Mouse (Mus musculus): ENCODE measurements around the gene Dhx16. TPM values are rescaled to one million over a fixed set of nuclear protein-coding genes. Genes with fewer than 3 reads are reported as not detected.
A peak's percentile ranks its signal among the peaks of the same experiment; 100 is the strongest.

Dhx16 gene
- total RNA-seq (2021), result 10 to 100 TPM; 13.2 to 16.2 TPM
- long read RNA-seq, experiment 1, transcript Dhx16-201 (20 exons, 3,351 nt), result major isoform, 30 of 39 reads
- long read RNA-seq, experiment 1, partial matches to known transcripts, result 3 of 39 reads
- long read RNA-seq, experiment 1, other reads (novel, unspliced or antisense), result 6 of 39 reads
- long read RNA-seq, experiment 2, transcript Dhx16-201 (20 exons, 3,351 nt), result major isoform, 32 of 44 reads
- long read RNA-seq, experiment 2, partial matches to known transcripts, result 8 of 44 reads
- long read RNA-seq, experiment 2, other reads (novel, unspliced or antisense), result 4 of 44 reads

- Histone ChIP-seq H3K27ac (peak within 1 kb of the TSS; percentile 87), H3K4me3 (peak within 1 kb of the TSS; percentile 100)
- TF ChIP-seq CTCF (IDR thresholded peaks at IDR 0.05), result peak; percentile 88
- intact Hi-C loops (cut with DNase I), result no loop called here
- peak; percentile 96 for DNase-seq
Measured at GRCm38 (mm10) chr17:35879245-35880057, at the start of gene Dhx16. Dhx16 (plus strand) TSS chr17:35879819.

GRCm38 (mm10) chr17:35832400-35833238 lies 47.0 kb upstream of the Dhx16 start:
- intact Hi-C loops (cut with DNase I), result no loop called here
- TF ChIP-seq CTCF (IDR thresholded peaks at IDR 0.05), result no peak
- no peak for DNase-seq
- no peak overlapping the region for H3K27ac ChIP-seq
- no peak overlapping the region for H3K4me3 ChIP-seq

- DNase-seq, result no peak
- Histone ChIP-seq H3K4me3 (no peak overlapping the region), H3K27ac (no peak overlapping the region)
- intact Hi-C loops (cut with DNase I), result no loop called here
- no peak for TF ChIP-seq CTCF (IDR thresholded peaks at IDR 0.05)
Measured at GRCm38 (mm10) chr17:35833239-35833751, 46.3 kb upstream of the Dhx16 start.

- no peak for TF ChIP-seq CTCF (IDR thresholded peaks at IDR 0.05)
- no peak for DNase-seq
- intact Hi-C loops (cut with DNase I), result no loop called here
- Histone ChIP-seq H3K27ac (no peak overlapping the region), H3K4me3 (no peak overlapping the region)
Measured at GRCm38 (mm10) chr17:35833894-35834293, 45.7 kb upstream of the Dhx16 start.

- intact Hi-C loops (cut with DNase I), result no loop called here
- no peak for TF ChIP-seq CTCF (IDR thresholded peaks at IDR 0.05)
- no peak for DNase-seq
- H3K4me3 ChIP-seq, result no peak overlapping the region
- H3K27ac ChIP-seq, result peak overlapping the region; percentile 12; the same call in 1 of the 2 replicates
Measured at GRCm38 (mm10) chr17:35834696-35835422, 44.8 kb upstream of the Dhx16 start.

GRCm38 (mm10) chr17:35835424-35836140 lies 44.0 kb upstream of the Dhx16 start:
- peak; percentile 39 for DNase-seq
- intact Hi-C loops (cut with DNase I), result loop anchor here (1.0 to 2.0 kb wide), 2 partner anchors 38 to 81 kb away; partner anchors contain the start of genes Mrps18b and Ppp1r10
- no peak for TF ChIP-seq CTCF (IDR thresholded peaks at IDR 0.05)
- Histone ChIP-seq H3K27ac (no peak overlapping the region), H3K4me3 (peak overlapping the region; percentile 84; the same call in 1 of the 2 replicates)

GRCm38 (mm10) chr17:35836178-35836965 lies 43.2 kb upstream of the Dhx16 start:
- peak overlapping the region; percentile 87 for H3K27ac ChIP-seq
- intact Hi-C loops (cut with DNase I), result loop anchor here (1.0 to 2.0 kb wide), 2 partner anchors 37 to 80 kb away; partner anchors contain the start of genes Mrps18b and Ppp1r10
- H3K4me3 ChIP-seq, result peak overlapping the region; percentile 84
- peak; percentile 92 for TF ChIP-seq CTCF (IDR thresholded peaks at IDR 0.05)
- DNase-seq, result peak; percentile 85

GRCm38 (mm10) chr17:35836991-35837422 lies 42.6 kb upstream of the Dhx16 start:
- peak; percentile 90 for DNase-seq
- H3K4me3 ChIP-seq, result peak overlapping the region; percentile 84
- TF ChIP-seq CTCF (IDR thresholded peaks at IDR 0.05), result no peak
- H3K27ac ChIP-seq, result peak overlapping the region; percentile 87
- intact Hi-C loops (cut with DNase I), result loop anchor here (1.0 to 2.0 kb wide), 2 partner anchors 36 to 80 kb away; partner anchors contain the start of genes Mrps18b and Ppp1r10

GRCm38 (mm10) chr17:35837487-35837886 lies 42.1 kb upstream of the Dhx16 start:
- intact Hi-C loops (cut with DNase I), result loop anchor here (2.0 kb wide), 1 partner anchor 79 kb away; the partner anchor contains the start of genes Mrps18b and Ppp1r10
- H3K4me3 ChIP-seq, result peak overlapping the region; percentile 84
- TF ChIP-seq CTCF (IDR thresholded peaks at IDR 0.05), result no peak
- DNase-seq, result peak; percentile 52
- H3K27ac ChIP-seq, result peak overlapping the region; percentile 87

GRCm38 (mm10) chr17:35838122-35838544 lies 41.5 kb upstream of the Dhx16 start, which contains the start of gene Tubb5:
Tubb5 (minus strand) TSS chr17:35838306.
- Histone ChIP-seq H3K27ac (peak within 1 kb of the TSS; percentile 87), H3K4me3 (peak within 1 kb of the TSS; percentile 84)
- intact Hi-C loops (cut with DNase I), result no loop called here
- peak; percentile 98 for DNase-seq
- no peak for TF ChIP-seq CTCF (IDR thresholded peaks at IDR 0.05)
